Mouse (Mus musculus) heart, postnatal 14 days (tissue): ENCODE data around the gene Vps37b. TPM values are rescaled to one million over a fixed set of nuclear protein-coding genes. Genes with fewer than 3 reads are reported as not detected.
A peak's percentile ranks its signal among the peaks of the same experiment; 100 is the strongest.

ENCODE experiments used
- DNase-seq, 2 experiments: peaks; one replicate each; pipeline ENCODE4 v3.0.0; 2021 to 2022
- intact Hi-C: fragments of 180-260 bp; cut with DNase I; formaldehyde crosslinking; loops from one replicate; pipeline ENCODE4 v1.15.1; 2025
- total RNA-seq, 2 experiments: library from RNA; stranded (reverse); gene quantifications; 2 replicates each; pipeline ENCODE4 v1.2.3; 2021

The Vps37b gene
- total RNA-seq, 2 experiments from 2014 or later = 22.2 to 22.7 TPM

- intact Hi-C loops = no loop called here
- no peak for DNase-seq
These were observed 5.5 kb downstream of the Vps37b start for GRCm38 (mm10) chr5:124026568-124026967.

GRCm38 (mm10) chr5:124025587-124026441 is 6.3 kb downstream of the Vps37b start:
- intact Hi-C loops = no loop called here
- DNase-seq = peak; percentile 55 to 60

DNA sequence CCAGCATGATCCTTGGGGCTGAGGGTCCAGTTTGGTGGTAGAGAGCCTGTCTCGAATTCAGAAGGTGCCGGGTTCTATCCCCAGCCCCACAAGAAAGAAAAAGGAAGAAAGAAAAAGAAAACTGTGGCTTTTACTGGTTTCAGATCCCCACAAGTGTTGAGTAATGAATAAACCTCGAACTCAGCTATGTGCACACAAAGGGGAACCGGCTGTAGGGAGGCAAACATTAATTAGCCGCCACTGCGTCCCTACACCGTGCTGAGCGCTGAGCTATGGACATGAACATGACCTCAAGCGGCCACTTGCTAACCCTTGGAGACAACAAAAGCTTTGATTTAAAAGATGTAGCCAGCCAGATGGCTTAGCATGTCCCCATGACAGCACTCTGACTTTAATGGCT is 6.9 kb downstream of the Vps37b start:
- intact Hi-C loops = no loop called here
- DNase-seq = no peak

DNA sequence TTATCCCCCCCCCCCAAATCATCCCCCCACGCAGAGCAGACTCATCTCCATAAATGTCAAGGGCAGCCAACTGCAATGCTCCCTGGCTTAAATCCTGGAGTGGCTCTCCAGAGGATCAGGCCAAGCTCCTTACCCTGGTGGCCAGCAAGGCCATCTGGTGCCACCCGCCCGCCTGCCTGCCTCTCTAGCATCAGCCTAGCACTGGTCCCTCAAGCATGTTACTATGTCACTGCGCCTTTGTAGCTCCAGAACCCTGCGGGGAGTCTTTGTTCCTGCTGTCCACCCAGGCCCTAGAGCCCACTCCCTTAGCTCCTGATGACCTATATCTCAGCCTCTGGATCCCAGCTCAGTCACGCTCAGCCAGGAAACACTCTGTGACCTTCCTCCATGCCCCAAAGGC is 7.4 kb downstream of the Vps37b start:
- intact Hi-C loops = no loop called here
- no peak for DNase-seq

DNA sequence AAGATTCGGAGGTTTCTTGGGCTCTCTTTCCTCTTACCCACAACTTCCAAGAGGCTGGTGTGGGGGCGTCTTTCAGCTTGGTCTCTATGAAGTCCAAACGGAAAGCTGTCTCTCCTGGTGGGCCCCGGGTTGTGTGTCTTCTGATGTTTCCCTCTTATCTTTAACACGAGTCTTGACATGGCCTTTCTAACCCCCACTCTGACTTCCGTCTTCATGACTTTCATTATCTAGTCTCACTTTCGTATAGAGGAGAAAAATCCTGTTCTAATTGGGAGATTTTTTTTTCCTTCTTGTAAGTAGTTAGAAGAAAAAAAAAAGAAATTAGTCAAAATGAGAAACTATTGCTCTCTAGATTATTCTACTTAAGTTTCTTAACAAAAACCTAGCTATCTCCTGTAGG is 9.7 kb downstream of the Vps37b start:
- no peak for DNase-seq
- intact Hi-C loops = no loop called here

DNA sequence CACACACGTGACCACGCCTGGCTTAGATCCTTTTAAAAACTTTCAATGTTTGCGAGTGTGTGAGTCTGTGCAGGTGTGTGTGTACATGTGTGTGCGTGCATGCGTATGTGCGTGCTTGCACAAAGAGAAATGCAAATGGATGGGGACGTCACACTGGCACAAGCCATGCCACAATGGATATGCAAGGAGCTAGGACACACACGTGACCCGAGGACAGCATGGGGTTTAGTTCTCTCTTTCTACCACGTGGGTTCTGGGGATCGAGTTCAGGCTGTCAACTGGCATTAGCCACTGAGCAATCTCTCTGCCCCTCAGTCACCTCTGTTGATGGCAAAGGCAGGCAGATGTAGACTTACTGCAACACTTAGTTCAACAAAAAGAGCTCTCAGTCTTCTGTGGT is 10.4 kb downstream of the Vps37b start:
- DNase-seq = no peak
- intact Hi-C loops = no loop called here

- no peak for DNase-seq
- intact Hi-C loops = no loop called here
These were observed 10.9 kb downstream of the Vps37b start for GRCm38 (mm10) chr5:124021148-124021547.

DNA sequence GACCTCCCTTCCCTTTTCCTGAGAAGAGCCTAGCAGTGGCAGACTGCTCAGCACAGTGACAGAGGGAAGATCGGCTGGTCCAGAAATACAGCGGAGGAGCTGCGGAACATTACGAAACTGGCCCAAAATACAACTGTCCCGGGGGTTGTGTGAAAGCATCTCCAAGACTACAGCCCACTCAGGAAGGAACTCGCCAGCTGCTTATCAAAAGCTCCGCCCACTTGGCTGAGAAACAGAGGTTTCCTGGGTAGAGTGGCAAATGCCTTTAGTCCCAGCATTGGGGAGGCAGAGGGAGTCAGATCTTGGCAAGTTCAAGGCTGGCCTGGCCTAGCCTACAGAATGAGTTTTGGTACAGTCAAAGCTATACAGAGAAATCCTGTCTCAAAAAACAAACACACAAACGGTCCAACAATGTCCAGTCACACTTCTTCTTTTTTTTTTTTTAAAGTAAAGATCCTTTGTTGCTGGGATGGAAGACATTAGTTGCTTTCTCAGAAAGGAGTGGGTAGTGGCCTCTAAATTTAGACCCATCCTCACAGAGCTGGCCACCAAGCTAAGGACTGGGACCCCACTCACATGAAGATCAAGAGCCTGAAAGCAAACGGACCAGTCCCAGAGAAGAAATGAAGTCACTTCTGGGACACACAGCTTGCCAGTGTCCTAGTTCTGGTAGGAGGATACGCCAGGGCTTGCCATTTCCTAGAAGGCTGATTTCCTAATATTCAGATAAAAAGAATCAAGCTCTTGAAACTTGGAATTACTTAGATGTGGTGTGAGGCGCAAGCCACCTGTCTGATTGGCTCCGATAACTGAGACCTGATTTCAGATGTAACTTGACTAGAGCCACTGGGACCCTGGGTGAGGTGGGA is 12.5 kb downstream of the Vps37b start:
- intact Hi-C loops = no loop called here

GRCm38 (mm10) chr5:124018651-124019050 is 13.4 kb downstream of the Vps37b start:
- DNase-seq = no peak
- intact Hi-C loops = no loop called here

More for the DNA sequence above, 12.5 kb downstream of the Vps37b start:
- peak; percentile 71 to 75 for DNase-seq

DNA sequence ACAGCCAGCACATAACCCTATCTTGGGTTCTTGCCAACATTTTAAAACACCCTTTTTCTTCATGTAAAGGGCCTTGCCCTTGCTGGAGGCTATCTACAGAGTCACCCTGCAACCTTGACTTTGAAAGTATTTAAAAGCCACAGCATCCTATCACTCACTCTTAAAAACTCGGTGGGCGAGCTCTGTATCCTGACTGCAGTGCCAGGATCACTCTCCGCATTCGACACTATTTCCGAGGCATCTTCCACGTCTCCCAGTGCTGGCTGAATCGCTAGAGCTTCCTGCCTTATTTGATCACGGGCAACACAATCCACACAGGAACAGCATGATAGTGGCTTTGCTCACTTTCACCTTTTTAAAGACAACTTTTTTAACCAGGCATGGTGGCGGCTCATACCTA is 14.1 kb downstream of the Vps37b start:
- no peak for DNase-seq
- intact Hi-C loops = no loop called here

GRCm38 (mm10) chr5:124016291-124016821 is 15.7 kb downstream of the Vps37b start:
- DNase-seq = no peak
- intact Hi-C loops = no loop called here

- no peak for DNase-seq
- intact Hi-C loops = no loop called here
These were observed 16.3 kb downstream of the Vps37b start for GRCm38 (mm10) chr5:124015727-124016126.

DNA sequence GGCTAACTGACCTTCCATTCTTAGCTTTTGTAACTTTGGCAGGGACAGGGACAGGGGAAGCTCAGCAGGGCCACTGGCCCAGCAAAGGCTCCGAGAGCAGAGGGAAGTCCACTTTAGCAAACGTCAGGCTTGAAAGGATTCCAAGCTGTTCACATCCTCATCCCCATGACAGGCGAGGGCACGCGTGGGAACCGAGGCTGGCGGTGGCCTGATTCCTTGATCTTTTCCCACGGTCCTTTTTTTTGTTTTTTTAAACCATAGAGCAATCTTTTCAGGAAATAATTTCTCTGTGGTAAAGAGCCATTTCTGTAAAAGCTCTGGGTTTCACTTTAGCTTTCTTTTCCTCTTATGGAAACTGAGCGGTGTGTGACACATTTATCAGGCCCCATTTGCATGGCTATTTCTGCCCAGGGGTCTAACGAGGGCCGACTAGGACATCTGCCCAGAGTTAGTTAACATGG is 17.2 kb downstream of the Vps37b start:
- intact Hi-C loops = no loop called here
- DNase-seq = peak; percentile 55 to 70

DNA sequence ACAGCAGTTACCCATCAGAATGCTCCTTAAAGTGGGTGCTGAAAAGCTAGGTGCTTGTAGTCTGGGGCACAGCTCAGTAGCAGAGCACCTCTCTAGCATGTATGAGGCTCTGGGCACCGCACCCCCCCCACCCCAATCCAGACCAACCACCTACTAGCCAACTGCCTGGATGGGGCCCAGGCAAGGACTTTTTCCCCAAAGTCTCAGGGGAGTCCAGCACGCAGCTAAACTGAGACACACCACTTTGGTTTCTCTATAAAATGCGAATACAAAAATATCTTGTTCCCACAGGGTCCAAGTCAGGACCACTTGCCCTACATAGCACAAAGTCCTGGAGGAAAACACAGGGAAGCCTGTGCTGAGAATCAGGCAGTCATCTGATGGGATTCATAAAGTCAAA is 17.9 kb downstream of the Vps37b start:
- no peak for DNase-seq
- intact Hi-C loops = no loop called here

DNA sequence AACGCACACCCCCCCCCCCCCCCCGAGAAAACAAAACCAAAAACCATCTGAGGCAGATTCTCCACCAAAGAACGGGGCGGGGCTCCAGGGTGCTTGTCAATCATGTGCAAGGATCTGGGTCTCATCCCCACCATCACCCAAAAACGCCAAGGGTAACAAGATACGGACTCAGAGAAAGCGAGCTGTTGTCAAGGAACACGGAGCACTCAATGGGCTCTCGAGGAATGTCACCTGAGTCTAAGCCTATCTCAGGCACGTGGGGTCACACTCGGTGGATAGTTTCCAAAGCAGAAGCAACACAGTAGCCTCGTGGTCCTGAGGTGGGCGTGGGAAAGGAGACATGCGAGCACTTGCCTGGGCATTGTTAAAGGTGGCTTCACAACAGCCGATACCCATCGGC is 18.3 kb downstream of the Vps37b start:
- intact Hi-C loops = loop anchor here (2.0 kb wide), 1 partner anchor 17 kb away; no protein-coding TSS in a partner anchor
- no peak for DNase-seq

GRCm38 (mm10) chr5:124012885-124013284 is 19.2 kb downstream of the Vps37b start:
- intact Hi-C loops = loop anchor here (2.0 kb wide), 1 partner anchor 18 kb away; no protein-coding TSS in a partner anchor
- DNase-seq = no peak

DNA sequence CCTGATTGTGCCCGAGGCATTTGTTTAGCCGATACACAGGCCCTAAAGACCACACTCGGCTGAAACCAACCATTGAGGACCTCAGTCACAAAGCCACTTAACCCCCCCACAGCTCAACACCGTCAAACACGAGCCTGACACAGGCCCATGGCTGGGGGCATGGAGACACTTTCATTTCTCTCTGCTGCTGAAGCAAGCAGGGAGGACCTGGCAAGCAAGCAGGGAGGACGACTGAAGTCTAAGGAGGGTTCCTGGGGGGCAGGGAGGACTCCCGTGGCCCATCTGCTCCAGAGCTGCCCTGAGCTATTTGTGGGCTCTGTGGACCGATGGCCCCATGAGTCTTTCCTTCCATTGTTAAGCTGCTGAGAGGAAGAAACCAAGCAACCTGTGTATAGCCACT is 20.1 kb downstream of the Vps37b start:
- intact Hi-C loops = loop anchor here (2.0 kb wide), 1 partner anchor 19 kb away; no protein-coding TSS in a partner anchor
- DNase-seq = no peak

DNA sequence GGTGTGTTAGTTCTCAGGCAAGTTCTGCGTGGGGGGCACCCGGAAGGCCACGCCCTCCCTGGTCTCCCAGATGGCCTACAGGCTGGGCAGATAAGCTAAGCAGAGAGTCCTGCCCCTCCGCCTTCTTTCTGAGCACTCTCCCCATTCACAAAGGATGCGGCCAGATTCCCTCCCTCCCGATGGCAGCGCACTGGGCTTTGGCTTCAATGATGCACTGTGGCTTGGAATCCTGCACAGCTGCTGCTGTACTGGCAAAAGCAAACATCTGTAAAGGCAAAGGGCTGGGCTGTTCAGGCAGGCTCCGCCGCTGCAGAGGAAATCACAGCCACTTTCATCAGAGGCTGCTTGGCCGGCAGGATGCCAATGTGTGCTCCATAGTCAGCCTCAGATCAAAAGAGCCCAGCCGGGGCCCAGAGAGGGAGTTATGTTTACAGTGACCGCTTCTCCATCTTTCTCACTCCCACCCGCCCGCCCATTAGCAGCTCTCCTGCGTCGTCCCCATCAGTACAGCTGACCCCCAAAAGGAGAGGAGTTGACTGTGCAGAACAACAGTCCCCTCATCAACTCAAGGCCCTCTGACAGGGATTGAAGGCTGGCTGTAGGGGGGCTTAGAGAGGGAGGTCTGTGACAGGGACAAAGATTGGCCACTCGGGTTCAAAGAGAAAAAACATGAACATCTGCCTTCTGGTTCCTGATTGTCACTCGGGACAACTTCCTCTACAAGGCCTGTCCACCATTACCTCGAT is 21.0 kb downstream of the Vps37b start:
- intact Hi-C loops = no loop called here
- DNase-seq = peak; percentile 78 to 79

- intact Hi-C loops = no loop called here
- no peak for DNase-seq
These were observed 22.0 kb downstream of the Vps37b start for GRCm38 (mm10) chr5:124010077-124010476.

- DNase-seq = peak; percentile 49 to 70
- intact Hi-C loops = no loop called here
These were observed 25.1 kb downstream of the Vps37b start for GRCm38 (mm10) chr5:124006891-124007491.
